Mouse (Mus musculus): ENCODE results near the gene Mroh3. TPM values are rescaled to one million over a fixed set of nuclear protein-coding genes. Genes with fewer than 3 reads are reported as not detected.

Gene Mroh3
- polyA plus RNA-seq, 1 experiment from 2014 or later = not detected

- H3K27ac ChIP-seq (replicated peaks) = 0 out of 2 replicates have a peak overlapping the region, but pooled peaks have one; percentile 17
- no peaks in the 10 kb centered on the region for H3K27me3 ChIP-seq
- ATAC-seq (ENCODE audit: insufficient number of reproducible peaks, low FRiP score, low TSS enrichment, low read depth) = 0 out of 2 replicates have a peak, but pooled peaks have one; percentile 13
- WGBS = 18% methylated on average over 13 of the region's 13 CpGs
- peaks cover 22% of the 10 kb centered on the region for H3K36me3 ChIP-seq
- no peaks in the 10 kb centered on the region for H3K9me3 ChIP-seq (replicated peaks)
- peak overlapping the region; percentile 91 for H3K4me2 ChIP-seq (replicated peaks)
- H3K4me3 ChIP-seq (replicated peaks) = peak overlapping the region; percentile 15
- H3K9ac ChIP-seq = no peak overlapping the region
- H3K4me1 ChIP-seq = peaks cover 58% of the 10 kb centered on the region
Observed at GRCm38 (mm10) chr1:136228328-136229039, 15.9 kb upstream of the Mroh3 start.

GRCm38 (mm10) chr1:136227870-136228269 lies 15.2 kb upstream of the Mroh3 start:
- Histone ChIP-seq H3K27me3 (no peaks in the 10 kb centered on the region), H3K27ac (replicated peaks) (no peak overlapping the region), H3K9ac (no peak overlapping the region), H3K4me3 (replicated peaks) (no peak overlapping the region), H3K4me2 (replicated peaks) (peak overlapping the region; percentile 91; the same call in 1 of the 2 replicates), H3K9me3 (replicated peaks) (no peaks in the 10 kb centered on the region), H3K36me3 (peaks cover 22% of the 10 kb centered on the region), H3K4me1 (peaks cover 52% of the 10 kb centered on the region)
- no peak for ATAC-seq (ENCODE audit: insufficient number of reproducible peaks, low FRiP score, low TSS enrichment, low read depth)
- 84% methylated on average over 4 of the region's 4 CpGs for WGBS

- Histone ChIP-seq H3K4me2 (replicated peaks) (no peak overlapping the region), H3K4me3 (replicated peaks) (no peak overlapping the region), H3K36me3 (peaks cover 22% of the 10 kb centered on the region), H3K4me1 (peaks cover 41% of the 10 kb centered on the region), H3K27me3 (no peaks in the 10 kb centered on the region), H3K27ac (replicated peaks) (no peak overlapping the region), H3K9me3 (replicated peaks) (no peaks in the 10 kb centered on the region), H3K9ac (no peak overlapping the region)
- no peak for ATAC-seq (ENCODE audit: insufficient number of reproducible peaks, low FRiP score, low TSS enrichment, low read depth)
- 85% methylated on average over 8 of the region's 8 CpGs for WGBS
Observed at GRCm38 (mm10) chr1:136226626-136227025, 14.0 kb upstream of the Mroh3 start.

GRCm38 (mm10) chr1:136225846-136226245 lies 13.2 kb upstream of the Mroh3 start:
- Histone ChIP-seq H3K9ac (no peak overlapping the region), H3K4me3 (replicated peaks) (no peak overlapping the region), H3K27me3 (no peaks in the 10 kb centered on the region), H3K4me2 (replicated peaks) (no peak overlapping the region), H3K4me1 (peaks cover 33% of the 10 kb centered on the region), H3K36me3 (peaks cover 22% of the 10 kb centered on the region), H3K9me3 (replicated peaks) (no peaks in the 10 kb centered on the region), H3K27ac (replicated peaks) (no peak overlapping the region)
- no peak for ATAC-seq (ENCODE audit: insufficient number of reproducible peaks, low FRiP score, low TSS enrichment, low read depth)
- WGBS = 95% methylated on average over 8 of the region's 8 CpGs

GRCm38 (mm10) chr1:136223758-136224342 lies 11.2 kb upstream of the Mroh3 start:
- H3K9ac ChIP-seq = no peak overlapping the region
- ATAC-seq (ENCODE audit: insufficient number of reproducible peaks, low FRiP score, low TSS enrichment, low read depth) = no peak

GRCm38 (mm10) chr1:136222386-136222785 lies 9.8 kb upstream of the Mroh3 start:
- Histone ChIP-seq H3K27me3 (no peaks in the 10 kb centered on the region), H3K27ac (replicated peaks) (no peak overlapping the region), H3K4me3 (replicated peaks) (no peak overlapping the region), H3K36me3 (peaks cover 44% of the 10 kb centered on the region), H3K9ac (no peak overlapping the region), H3K4me1 (peaks cover 6% of the 10 kb centered on the region), H3K9me3 (replicated peaks) (no peaks in the 10 kb centered on the region), H3K4me2 (replicated peaks) (no peak overlapping the region)
- 85% methylated on average over 10 of the region's 10 CpGs for WGBS
- no peak for ATAC-seq (ENCODE audit: insufficient number of reproducible peaks, low FRiP score, low TSS enrichment, low read depth)

More at GRCm38 (mm10) chr1:136223758-136224342, 11.2 kb upstream of the Mroh3 start:
- Histone ChIP-seq H3K27ac (replicated peaks) (no peak overlapping the region), H3K27me3 (no peaks in the 10 kb centered on the region), H3K36me3 (peaks cover 29% of the 10 kb centered on the region), H3K4me1 (peaks cover 19% of the 10 kb centered on the region), H3K4me2 (replicated peaks) (no peak overlapping the region), H3K9me3 (replicated peaks) (no peaks in the 10 kb centered on the region), H3K4me3 (replicated peaks) (no peak overlapping the region)
- WGBS = 82% methylated on average over 10 of the region's 10 CpGs

GRCm38 (mm10) chr1:136220037-136220871 lies 7.6 kb upstream of the Mroh3 start:
- peak; percentile 41; the same call in 1 of the 2 replicates for ATAC-seq (ENCODE audit: insufficient number of reproducible peaks, low FRiP score, low TSS enrichment, low read depth)
- H3K9ac ChIP-seq = no peak overlapping the region
- no peak overlapping the region for H3K27ac ChIP-seq (replicated peaks)
- H3K4me3 ChIP-seq (replicated peaks) = no peak overlapping the region
- WGBS = 63% methylated on average over 10 of the region's 10 CpGs
- no peaks in the 10 kb centered on the region for H3K9me3 ChIP-seq (replicated peaks)
- peaks cover 15% of the 10 kb centered on the region for H3K4me1 ChIP-seq
- H3K4me2 ChIP-seq (replicated peaks) = no peak overlapping the region
- H3K36me3 ChIP-seq = peaks cover 49% of the 10 kb centered on the region
- H3K27me3 ChIP-seq = no peaks in the 10 kb centered on the region

GRCm38 (mm10) chr1:136214304-136214703 lies 1.7 kb upstream of the Mroh3 start:
- Histone ChIP-seq H3K36me3 (peaks cover 32% of the 10 kb centered on the region; the same call in 1 of the 2 replicates), H3K9ac (no peak overlapping the region), H3K27ac (replicated peaks) (no peak overlapping the region), H3K4me2 (replicated peaks) (no peak overlapping the region), H3K9me3 (replicated peaks) (no peaks in the 10 kb centered on the region), H3K4me1 (peaks cover 9% of the 10 kb centered on the region; the same call in 1 of the 2 replicates), H3K27me3 (no peaks in the 10 kb centered on the region), H3K4me3 (replicated peaks) (no peak overlapping the region)
- ATAC-seq (ENCODE audit: insufficient number of reproducible peaks, low FRiP score, low TSS enrichment, low read depth) = no peak
- 80% methylated on average over 15 of the region's 15 CpGs for WGBS

GRCm38 (mm10) chr1:136190033-136190432 lies 22.6 kb downstream of the Mroh3 start:
- Histone ChIP-seq H3K27me3 (no peaks in the 10 kb centered on the region), H3K9ac (no peak overlapping the region), H3K4me1 (no peaks in the 10 kb centered on the region), H3K4me3 (replicated peaks) (no peak overlapping the region), H3K36me3 (no peaks in the 10 kb centered on the region), H3K27ac (replicated peaks) (no peak overlapping the region), H3K9me3 (replicated peaks) (no peaks in the 10 kb centered on the region), H3K4me2 (replicated peaks) (no peak overlapping the region)
- ATAC-seq (ENCODE audit: insufficient number of reproducible peaks, low FRiP score, low TSS enrichment, low read depth) = no peak
- 87% methylated on average over 5 of the region's 5 CpGs for WGBS

- 75% methylated on average over 2 of the region's 2 CpGs for WGBS
- H3K4me2 ChIP-seq (replicated peaks) = no peak overlapping the region
- H3K9me3 ChIP-seq (replicated peaks) = no peaks in the 10 kb centered on the region
- H3K27ac ChIP-seq (replicated peaks) = no peak overlapping the region
- no peak for ATAC-seq (ENCODE audit: insufficient number of reproducible peaks, low FRiP score, low TSS enrichment, low read depth)
- H3K36me3 ChIP-seq = no peaks in the 10 kb centered on the region
- H3K27me3 ChIP-seq = no peaks in the 10 kb centered on the region
- no peak overlapping the region for H3K4me3 ChIP-seq (replicated peaks)
- 0 out of 2 replicates have a peak, but pooled peaks cover 8% of the 10 kb centered on the region for H3K4me1 ChIP-seq
- H3K9ac ChIP-seq = no peak overlapping the region
Observed at GRCm38 (mm10) chr1:136179511-136180001, 33.1 kb downstream of the Mroh3 start.

GRCm38 (mm10) chr1:136178741-136179140 lies 33.9 kb downstream of the Mroh3 start:
- no peak for ATAC-seq (ENCODE audit: insufficient number of reproducible peaks, low FRiP score, low TSS enrichment, low read depth)
- 65% methylated on average over 6 of the region's 6 CpGs for WGBS
- Histone ChIP-seq H3K9ac (no peak overlapping the region), H3K4me1 (peaks cover 15% of the 10 kb centered on the region), H3K27me3 (no peaks in the 10 kb centered on the region), H3K4me2 (replicated peaks) (no peak overlapping the region), H3K36me3 (no peaks in the 10 kb centered on the region), H3K27ac (replicated peaks) (no peak overlapping the region), H3K9me3 (replicated peaks) (no peaks in the 10 kb centered on the region), H3K4me3 (replicated peaks) (no peak overlapping the region)

All from embryonic facial prominence, embryonic 15.5 days (tissue).